Mouse (Mus musculus) MEL (cell line): ENCODE data around the gene Prodh2. TPM values are rescaled to one million over a fixed set of nuclear protein-coding genes. Genes with fewer than 3 reads are reported as not detected.

ENCODE experiments used
- DNase-seq: peaks from one replicate; pipeline ENCODE4 v3.0.0; 2011; ENCODE audit warnings: low read depth, low spot score
- H3K27ac ChIP-seq: 2 replicates; pipeline ENCODE4 v1.5.1; 2012; ENCODE audit warnings: low read depth, mild to moderate bottlenecking, control low read depth, low read length, moderate library complexity; ENCODE audit not compliant: control insufficient read depth
- H3K27me3 ChIP-seq, 2 experiments: fragments of 150-350 bp in 1 of 2; sonication (generic) in 1 of 2; 2 replicates each; pipeline ENCODE4 v1.6.1; 2012; ENCODE audit warnings: low read length in 2 of 2, mild to moderate bottlenecking in 2 of 2, improper control_type of control experiment in 1 of 2, moderate library complexity in 1 of 2; ENCODE audit not compliant: insufficient read depth in 2 of 2, control insufficient read depth in 1 of 2
- H3K36me3 ChIP-seq, 2 experiments: 2 replicates each; pipeline ENCODE4 v1.6.1; 2012 to 2014; ENCODE audit warnings: low read length in 2 of 2, improper control_type of control experiment in 1 of 2, inconsistent platforms in 1 of 2, mild to moderate bottlenecking in 1 of 2; ENCODE audit not compliant: insufficient read depth in 2 of 2, control insufficient read depth in 1 of 2
- H3K4me1 ChIP-seq, 2 experiments: fragments of 150-350 bp in 1 of 2; sonication (generic) in 1 of 2; 2 replicates each; pipeline ENCODE4 v1.6.1; 2012; ENCODE audit warnings: low read length in 2 of 2, improper control_type of control experiment in 1 of 2, mild to moderate bottlenecking in 1 of 2; ENCODE audit not compliant: insufficient read depth in 2 of 2, control insufficient read depth in 1 of 2
- H3K4me3 ChIP-seq, 2 experiments: fragments of 150-350 bp in 1 of 2; sonication (generic) in 1 of 2; 2 replicates each; pipeline ENCODE4 v1.5.1; 2012; ENCODE audit warnings: low read depth in 2 of 2, low read length in 2 of 2, mild to moderate bottlenecking in 2 of 2, moderate library complexity in 2 of 2, control low read depth in 1 of 2, improper control_type of control experiment in 1 of 2; ENCODE audit not compliant: control insufficient read depth in 1 of 2, insufficient read depth in 1 of 2
- H3K79me2 ChIP-seq: 2 replicates; pipeline ENCODE4 v1.6.1; 2012; ENCODE audit warnings: mild to moderate bottlenecking, low read length, moderate library complexity; ENCODE audit not compliant: control insufficient read depth, poor library complexity, insufficient read depth
- H3K9ac ChIP-seq: 2 replicates; pipeline ENCODE4 v1.6.1; 2012; ENCODE audit warnings: low read depth, mild to moderate bottlenecking, control low read depth, low read length, moderate library complexity; ENCODE audit not compliant: control insufficient read depth, poor library complexity, severe bottlenecking
- H3K9me3 ChIP-seq: fragments of 150-350 bp; sonication (generic); replicated peaks from 2 replicates; pipeline ENCODE4 v1.6.1; 2012; ENCODE audit warnings: mild to moderate bottlenecking, low read length, improper control_type of control experiment, moderate library complexity; ENCODE audit not compliant: insufficient read depth
- EP300 ChIP-seq, 2 experiments: IDR thresholded peaks; 2 replicates each; pipeline ENCODE4 v1.6.1; 2011; ENCODE audit warnings: improper control_type of control experiment in 2 of 2, low read length in 2 of 2, low read depth in 1 of 2, mild to moderate bottlenecking in 1 of 2
- ETS1 ChIP-seq: IDR thresholded peaks from 2 replicates; pipeline ENCODE4 v1.6.1; 2012; ENCODE audit warnings: low read depth, mild to moderate bottlenecking, inconsistent platforms, low read length, improper control_type of control experiment, moderate library complexity
- GATA1 ChIP-seq: IDR thresholded peaks from 2 replicates; pipeline ENCODE4 v1.6.1; 2011; ENCODE audit warnings: low read depth, low read length, improper control_type of control experiment
- HCFC1 ChIP-seq: IDR thresholded peaks from 2 replicates; pipeline ENCODE4 v1.6.1; 2012; ENCODE audit warnings: low read depth, mild to moderate bottlenecking, inconsistent platforms, low read length, improper control_type of control experiment, moderate library complexity
- KAT2A ChIP-seq: conservative IDR thresholded peaks from 2 replicates; pipeline ENCODE4 v1.6.1; 2012; ENCODE audit warnings: low read depth, low read length, improper control_type of control experiment, inconsistent platforms
- MAFK ChIP-seq: IDR thresholded peaks from 2 replicates; pipeline ENCODE4 v1.6.1; 2011; ENCODE audit warnings: low read depth, mild to moderate bottlenecking, low read length, improper control_type of control experiment, borderline replicate concordance
- MXI1 ChIP-seq: IDR thresholded peaks from 2 replicates; pipeline ENCODE4 v1.6.1; 2011; ENCODE audit warnings: mild to moderate bottlenecking, low read depth, low read length, improper control_type of control experiment
- MYC ChIP-seq: IDR thresholded peaks from 2 replicates; pipeline ENCODE4 v1.6.1; 2011; ENCODE audit warnings: low read depth, mild to moderate bottlenecking, low read length, improper control_type of control experiment, moderate library complexity
- NRF1 ChIP-seq: IDR thresholded peaks from 2 replicates; pipeline ENCODE4 v1.6.1; 2014; ENCODE audit warnings: low read depth, mild to moderate bottlenecking, inconsistent platforms, low read length, improper control_type of control experiment, moderate library complexity; ENCODE audit not compliant: poor library complexity, insufficient read depth, severe bottlenecking
- RAD21 ChIP-seq: IDR thresholded peaks from 2 replicates; pipeline ENCODE4 v1.6.1; 2011; ENCODE audit warnings: mild to moderate bottlenecking, low read depth, low read length, improper control_type of control experiment
- RCOR1 ChIP-seq: IDR thresholded peaks from 2 replicates; pipeline ENCODE4 v1.6.1; 2012; ENCODE audit warnings: low read depth, mild to moderate bottlenecking, inconsistent platforms, low read length, improper control_type of control experiment
- TAL1 ChIP-seq: IDR thresholded peaks from 2 replicates; pipeline ENCODE4 v1.6.1; 2012; ENCODE audit warnings: mild to moderate bottlenecking, inconsistent platforms, low read length, moderate library complexity, mixed read lengths
- TBP ChIP-seq: IDR thresholded peaks from 2 replicates; pipeline ENCODE4 v1.8.0; 2011; ENCODE audit warnings: low read depth, low read length, improper control_type of control experiment
- TCF12 ChIP-seq: IDR thresholded peaks from 2 replicates; pipeline ENCODE4 v1.6.1; 2014; ENCODE audit warnings: low read depth, mild to moderate bottlenecking, inconsistent platforms, low read length, improper control_type of control experiment, moderate library complexity
- UBTF ChIP-seq: IDR thresholded peaks from 2 replicates; pipeline ENCODE4 v1.6.1; 2012; ENCODE audit warnings: low read depth, mild to moderate bottlenecking, inconsistent platforms, low read length, improper control_type of control experiment, moderate library complexity, borderline replicate concordance; ENCODE audit not compliant: insufficient read depth
- USF2 ChIP-seq, 2 experiments: IDR thresholded peaks; 2 replicates each; pipeline ENCODE4 v1.6.1; 2011 to 2012; ENCODE audit warnings: improper control_type of control experiment in 2 of 2, low read length in 2 of 2, borderline replicate concordance in 1 of 2, inconsistent platforms in 1 of 2, low read depth in 1 of 2, mild to moderate bottlenecking in 1 of 2; ENCODE audit not compliant: insufficient read depth in 1 of 2
- ZMIZ1 ChIP-seq: IDR thresholded peaks from 2 replicates; pipeline ENCODE4 v1.6.1; 2012; ENCODE audit warnings: low read depth, mild to moderate bottlenecking, inconsistent platforms, low read length, improper control_type of control experiment, moderate library complexity
- ZNF384 ChIP-seq: IDR thresholded peaks from 2 replicates; pipeline ENCODE4 v1.6.1; 2012; ENCODE audit warnings: low read depth, mild to moderate bottlenecking, inconsistent platforms, low read length, improper control_type of control experiment
- polyA plus RNA-seq, 2 experiments: library from polyadenylated mRNA; stranded (reverse) in 1 of 2; unstranded in 1 of 2; fragments of >175 nt in 1 of 2; fragments of >200 nt in 1 of 2; gene quantifications; 2 replicates each; pipeline versions ENCODE4 v1.2.1 to v1.2.4; 2012; ENCODE audit warnings: low replicate concordance in 2 of 2, low read depth in 1 of 2; ENCODE audit not compliant: insufficient read length in 2 of 2, insufficient read depth in 1 of 2, missing spikeins in 1 of 2
- total RNA-seq: library from RNA; depleted of rRNA; stranded (reverse); fragments of 300-350 nt; gene quantifications from 2 replicates; pipeline ENCODE4 v1.2.3, GENCODE M21; 2012

Prodh2 gene
- total and polyA plus RNA-seq, 3 experiments = not detected

- TF ChIP-seq NRF1 (0 out of 2 replicates have a peak, but pooled peaks have one; percentile 21), RAD21 (no peak), KAT2A (no peak), TAL1 (no peak)
Measured at GRCm38 (mm10) chr7:30534633-30535577, 41.5 kb downstream of the Prodh2 start, which contains the start of gene Arhgap33 (continued).

GRCm38 (mm10) chr7:30540572-30540971, 47.1 kb downstream of the Prodh2 start:
- H3K9ac ChIP-seq = no peak overlapping the region
- no peaks in the 10 kb centered on the region for H3K79me2 ChIP-seq
- DNase-seq = no peak
- no peak overlapping the region for H3K27ac ChIP-seq
- TF ChIP-seq USF2 (IDR thresholded peaks at IDR 0.05; ENCODE audit: borderline replicate concordance in 1 of 2, insufficient read depth in 1 of 2, low read depth in 1 of 2, low read length in 2 of 2) = no peak
- no peak for TF ChIP-seq TAL1
- TF ChIP-seq MAFK = no peak
- H3K36me3 ChIP-seq = peaks cover 0 to 22% of the 10 kb centered on the region in 2 experiments; a peak in 2 of 4 replicates
- peaks cover 0 to 20% of the 10 kb centered on the region in 2 experiments; a peak in 3 of 4 replicates for H3K4me1 ChIP-seq
- no peaks in the 10 kb centered on the region for H3K9me3 ChIP-seq
- no peak overlapping the region for H3K4me3 ChIP-seq
- no peaks in the 10 kb centered on the region for H3K27me3 ChIP-seq

GRCm38 (mm10) chr7:30544327-30544726, 50.9 kb downstream of the Prodh2 start:
- H3K9me3 ChIP-seq = no peaks in the 10 kb centered on the region
- H3K27ac ChIP-seq = peak overlapping the region; percentile 87
- DNase-seq = peak; percentile 86
- H3K4me3 ChIP-seq = 0 out of 4 replicates have a peak overlapping the region, but pooled peaks of 1 of the 2 experiments have one; percentile 3
- H3K4me1 ChIP-seq = peaks cover 0 to 17% of the 10 kb centered on the region in 2 experiments; a peak in 3 of 4 replicates
- no peaks in the 10 kb centered on the region for H3K79me2 ChIP-seq
- peak overlapping the region; percentile 5 for H3K9ac ChIP-seq
- H3K36me3 ChIP-seq = peaks cover 0 to 11% of the 10 kb centered on the region in 2 experiments; a peak in 3 of 4 replicates
- TF ChIP-seq MYC = peak; percentile 65; the same call in 1 of the 2 replicates
- peak; percentile 20; the same call in 1 of the 2 replicates for TF ChIP-seq MXI1
- TF ChIP-seq MAFK = no peak
- no peak for TF ChIP-seq UBTF
- TF ChIP-seq TAL1 = peak; percentile 80
- TF ChIP-seq EP300 (IDR thresholded peaks at IDR 0.05; ENCODE audit: low read depth in 1 of 2, low read length in 2 of 2) = peak; percentile 85 to 94
- 0 out of 2 replicates have a peak, but pooled peaks have one; percentile 43 for TF ChIP-seq TBP
- peak; percentile 74; the same call in 1 of the 2 replicates for TF ChIP-seq RCOR1
- TF ChIP-seq ZMIZ1 = no peak
- TF ChIP-seq ETS1 = peak; percentile 85
- TF ChIP-seq TCF12 = peak; percentile 91
- peak; percentile 94 for TF ChIP-seq GATA1
- TF ChIP-seq NRF1 = no peak
- no peak; the same call in 1 of the 2 replicates for TF ChIP-seq HCFC1
- TF ChIP-seq ZNF384 = no peak
- no peaks in the 10 kb centered on the region for H3K27me3 ChIP-seq
